Mouse (Mus musculus) MEL (cell line): ENCODE results near the gene Tmem107.

ENCODE experiments used
- CHD2 ChIP-seq: IDR thresholded peaks from 2 replicates; pipeline ENCODE4 v1.6.1; 2011; ENCODE audit warnings: low read length, improper control_type of control experiment
- CTCF ChIP-seq, 3 experiments: IDR thresholded peaks in 2 of 3; conservative IDR thresholded peaks in 1 of 3; 2 replicates each; pipeline ENCODE4 v1.5.1; 2011 to 2012; ENCODE audit warnings: low read length in 3 of 3, low read depth in 2 of 3, mild to moderate bottlenecking in 2 of 3, improper control_type of control experiment in 1 of 3, inconsistent platforms in 1 of 3, mixed read lengths in 1 of 3, moderate library complexity in 1 of 3; ENCODE audit not compliant: control insufficient read depth in 1 of 3, insufficient read depth in 1 of 3, poor library complexity in 1 of 3, severe bottlenecking in 1 of 3
- GABPA ChIP-seq: IDR thresholded peaks from 2 replicates; pipeline ENCODE4 v1.6.1; 2012; ENCODE audit warnings: low read depth, mild to moderate bottlenecking, inconsistent platforms, low read length, improper control_type of control experiment, moderate library complexity
- HCFC1 ChIP-seq: IDR thresholded peaks from 2 replicates; pipeline ENCODE4 v1.6.1; 2012; ENCODE audit warnings: low read depth, mild to moderate bottlenecking, inconsistent platforms, low read length, improper control_type of control experiment, moderate library complexity
- JUND ChIP-seq: IDR thresholded peaks from 2 replicates; pipeline ENCODE4 v1.6.1; 2011; ENCODE audit warnings: low read depth, mild to moderate bottlenecking, improper control_type of control experiment, low read length
- MEF2A ChIP-seq: IDR thresholded peaks from 2 replicates; pipeline ENCODE4 v1.6.1; 2014; ENCODE audit warnings: low read depth, mild to moderate bottlenecking, inconsistent platforms, low read length, improper control_type of control experiment; ENCODE audit not compliant: poor library complexity, insufficient replicate concordance, severe bottlenecking; ENCODE audit errors: extremely low read depth
- MXI1 ChIP-seq: IDR thresholded peaks from 2 replicates; pipeline ENCODE4 v1.6.1; 2011; ENCODE audit warnings: mild to moderate bottlenecking, low read depth, low read length, improper control_type of control experiment
- MYC ChIP-seq: IDR thresholded peaks from 2 replicates; pipeline ENCODE4 v1.6.1; 2011; ENCODE audit warnings: low read depth, mild to moderate bottlenecking, low read length, improper control_type of control experiment, moderate library complexity
- NELFE ChIP-seq: IDR thresholded peaks from 2 replicates; pipeline ENCODE4 v1.6.1; 2011; ENCODE audit warnings: low read depth, low read length, improper control_type of control experiment
- RCOR1 ChIP-seq: IDR thresholded peaks from 2 replicates; pipeline ENCODE4 v1.6.1; 2012; ENCODE audit warnings: low read depth, mild to moderate bottlenecking, inconsistent platforms, low read length, improper control_type of control experiment
- TAL1 ChIP-seq: IDR thresholded peaks from 2 replicates; pipeline ENCODE4 v1.6.1; 2012; ENCODE audit warnings: mild to moderate bottlenecking, inconsistent platforms, low read length, moderate library complexity, mixed read lengths
- TBP ChIP-seq: IDR thresholded peaks from 2 replicates; pipeline ENCODE4 v1.8.0; 2011; ENCODE audit warnings: low read depth, low read length, improper control_type of control experiment

DNA sequence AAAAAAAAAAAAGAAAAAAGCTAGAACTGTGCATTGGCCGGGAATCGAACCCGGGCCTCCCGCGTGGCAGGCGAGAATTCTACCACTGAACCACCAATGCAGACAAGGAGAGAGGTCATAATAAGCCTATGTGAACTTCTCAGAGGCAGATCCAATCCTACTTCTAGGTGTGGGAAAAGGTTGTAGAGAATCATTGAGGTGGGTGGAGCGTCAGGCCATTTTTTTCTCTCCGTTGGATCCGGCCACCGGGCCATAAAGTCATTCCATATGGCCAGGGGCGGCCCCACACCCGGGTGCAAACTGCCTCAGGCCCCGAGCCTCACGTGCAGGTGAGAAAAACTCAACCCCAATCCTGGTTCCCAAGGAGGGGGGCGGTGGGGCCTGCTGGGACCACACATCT, 48.2 kb downstream of the Tmem107 start:
- TF ChIP-seq MEF2A (no peak), TBP (peak; percentile 100), HCFC1 (0 out of 2 replicates have a peak, but pooled peaks have one; percentile 11), NELFE (no peak), CTCF (IDR thresholded peaks at IDR 0.05 in 2 of 3, conservative IDR thresholded peaks at IDR 0.05 in 1 of 3; ENCODE audit: control insufficient read depth in 1 of 3, insufficient read depth in 1 of 3, low read depth in 2 of 3, low read length in 3 of 3, poor library complexity in 1 of 3, severe bottlenecking in 1 of 3) (no peak), RCOR1 (no peak), MYC (no peak), MXI1 (peak; percentile 15; the same call in 1 of the 2 replicates), GABPA (no peak), CHD2 (no peak), JUND (no peak), TAL1 (no peak)
